Mouse (Mus musculus): Measurements from ENCODE around the gene Krcc1. TPM values are rescaled to one million over a fixed set of nuclear protein-coding genes. Genes with fewer than 3 reads are reported as not detected.

Gene Krcc1
- 522 TPM for polyA plus RNA-seq (2014; fragmentation: Illumina TruSeq; extraction: RNeasy Lipid Tissue Mini Kit (QIAGEN cat#74804); ENCODE audit: low replicate concordance)

DNA sequence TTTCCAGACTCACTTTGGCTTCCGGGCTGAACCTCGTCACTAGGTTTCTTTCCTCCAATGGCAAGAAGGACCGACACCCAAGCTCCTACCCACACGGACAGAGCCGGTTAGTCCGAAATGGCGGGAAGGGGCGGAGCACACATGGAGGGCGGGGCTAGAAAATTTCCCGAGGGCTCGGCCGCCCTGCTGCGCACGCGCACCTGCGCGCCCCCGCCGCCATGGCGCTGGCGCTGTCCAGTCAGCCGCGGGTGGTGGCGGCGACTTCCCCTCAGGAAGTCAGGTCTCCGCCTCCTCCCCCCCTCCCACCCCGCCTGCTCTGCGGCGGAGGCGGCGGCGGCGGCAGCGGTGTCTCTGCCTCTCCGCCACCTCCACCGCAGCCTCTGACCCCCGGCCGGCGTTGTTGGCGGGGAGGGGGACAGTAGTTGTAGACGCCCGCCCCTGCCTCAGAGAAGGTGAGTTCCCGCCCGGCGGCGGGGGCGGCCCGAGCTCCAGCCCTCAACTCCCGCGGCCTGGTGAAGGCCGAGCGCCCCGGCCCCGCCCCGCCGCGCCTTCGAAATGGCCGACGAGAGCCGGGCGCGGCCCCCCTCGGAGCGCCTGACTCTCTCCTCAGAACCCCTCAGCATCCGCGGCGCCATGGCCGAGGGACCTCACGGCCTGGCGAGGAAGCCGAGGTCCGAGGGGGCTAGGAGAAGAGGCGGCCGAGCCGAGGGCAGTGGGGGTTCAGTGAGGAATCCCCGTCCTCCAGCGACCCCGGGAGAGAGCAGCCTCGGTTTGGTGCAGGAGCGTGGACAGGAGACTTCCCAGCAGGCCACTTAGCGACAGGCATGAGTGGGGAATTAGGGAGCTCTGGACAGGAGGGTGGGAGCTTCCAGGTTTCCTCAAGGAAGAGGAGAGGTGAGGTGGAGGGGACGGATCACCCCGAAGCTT lies at the start of gene Krcc1:
TSS of gene Krcc1 (plus strand) at position 289 of the 927 bp plus-strand sequence.

DNA sequence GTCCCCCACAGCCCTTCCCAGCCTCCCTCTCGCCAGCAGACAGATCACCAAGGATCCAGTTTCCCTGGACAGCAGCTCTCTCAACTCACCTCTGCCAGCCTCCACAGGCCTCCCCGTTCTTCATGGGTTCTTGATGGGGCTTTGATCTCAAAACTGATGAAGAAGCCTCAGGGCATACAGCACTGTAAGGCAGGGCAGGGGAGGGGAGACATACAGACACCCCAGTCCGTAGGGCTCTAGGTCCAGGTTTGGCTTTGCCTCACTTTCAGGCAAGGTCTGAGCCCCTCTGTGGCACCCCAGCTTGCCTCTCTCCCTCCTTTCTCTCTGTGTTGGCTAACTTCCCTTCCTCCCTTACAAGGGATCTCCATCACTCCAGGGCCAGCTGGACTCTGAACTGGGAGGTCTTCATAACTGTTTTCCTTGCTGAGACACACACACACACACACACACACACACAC lies 50.4 kb downstream of the Krcc1 start, which contains the start of gene Smyd1:
TSS of gene Smyd1 (minus strand) at position 408 of the 458 bp plus-strand sequence.

DNA sequence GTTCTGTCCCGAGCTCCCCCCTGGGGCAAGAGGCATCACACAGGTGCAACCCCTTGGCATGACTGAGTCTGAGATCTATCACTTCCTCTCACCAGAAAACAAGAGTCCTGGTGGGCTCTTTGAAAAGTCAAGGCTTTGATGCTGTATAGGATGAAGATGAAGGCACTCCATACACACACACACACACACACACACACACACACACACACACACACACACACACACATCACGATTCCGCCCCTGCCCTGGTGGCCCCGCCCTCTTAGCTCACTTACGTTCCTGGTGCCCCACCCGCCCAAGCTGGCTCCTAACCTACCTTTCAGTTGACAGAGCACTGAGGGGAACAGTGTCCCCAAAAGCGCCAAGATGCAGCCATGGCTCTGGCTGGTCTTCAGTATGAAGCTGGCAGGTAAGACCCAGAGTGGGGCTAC lies 51.0 kb downstream of the Krcc1 start, which contains the start of gene Cd8b1:
TSS of gene Cd8b1 (plus strand) at position 298 of the 431 bp plus-strand sequence.

Other genes with a start within 250 kb of the Krcc1 start
- 2.7 TPM for gene Thnsl2, start 127.2 kb upstream of the Krcc1 start, polyA plus RNA-seq (2014; fragmentation: Illumina TruSeq; extraction: RNeasy Lipid Tissue Mini Kit (QIAGEN cat#74804); ENCODE audit: low replicate concordance)
- gene Fabp1, start 71.8 kb upstream of the Krcc1 start, polyA plus RNA-seq (2014; fragmentation: Illumina TruSeq; extraction: RNeasy Lipid Tissue Mini Kit (QIAGEN cat#74804); ENCODE audit: low replicate concordance): 3,956 TPM
- gene Smyd1, start 50.6 kb downstream of the Krcc1 start, polyA plus RNA-seq (2014; fragmentation: Illumina TruSeq; extraction: RNeasy Lipid Tissue Mini Kit (QIAGEN cat#74804); ENCODE audit: low replicate concordance): 0.22 TPM
- not detected for gene Cd8b1, start 51.1 kb downstream of the Krcc1 start, polyA plus RNA-seq (2014; fragmentation: Illumina TruSeq; extraction: RNeasy Lipid Tissue Mini Kit (QIAGEN cat#74804); ENCODE audit: low replicate concordance)
- gene Cd8a, start 101.8 kb downstream of the Krcc1 start, polyA plus RNA-seq (2014; fragmentation: Illumina TruSeq; extraction: RNeasy Lipid Tissue Mini Kit (QIAGEN cat#74804); ENCODE audit: low replicate concordance): 13.4 TPM
- 237 TPM for gene Rmnd5a, start 169.0 kb downstream of the Krcc1 start, polyA plus RNA-seq (2014; fragmentation: Illumina TruSeq; extraction: RNeasy Lipid Tissue Mini Kit (QIAGEN cat#74804); ENCODE audit: low replicate concordance)
- gene Rnf103, start 222.2 kb downstream of the Krcc1 start, polyA plus RNA-seq (2014; fragmentation: Illumina TruSeq; extraction: RNeasy Lipid Tissue Mini Kit (QIAGEN cat#74804); ENCODE audit: low replicate concordance): 210 TPM

Measured in small intestine, adult 10 weeks (tissue).